In the genomic region with DNA sequence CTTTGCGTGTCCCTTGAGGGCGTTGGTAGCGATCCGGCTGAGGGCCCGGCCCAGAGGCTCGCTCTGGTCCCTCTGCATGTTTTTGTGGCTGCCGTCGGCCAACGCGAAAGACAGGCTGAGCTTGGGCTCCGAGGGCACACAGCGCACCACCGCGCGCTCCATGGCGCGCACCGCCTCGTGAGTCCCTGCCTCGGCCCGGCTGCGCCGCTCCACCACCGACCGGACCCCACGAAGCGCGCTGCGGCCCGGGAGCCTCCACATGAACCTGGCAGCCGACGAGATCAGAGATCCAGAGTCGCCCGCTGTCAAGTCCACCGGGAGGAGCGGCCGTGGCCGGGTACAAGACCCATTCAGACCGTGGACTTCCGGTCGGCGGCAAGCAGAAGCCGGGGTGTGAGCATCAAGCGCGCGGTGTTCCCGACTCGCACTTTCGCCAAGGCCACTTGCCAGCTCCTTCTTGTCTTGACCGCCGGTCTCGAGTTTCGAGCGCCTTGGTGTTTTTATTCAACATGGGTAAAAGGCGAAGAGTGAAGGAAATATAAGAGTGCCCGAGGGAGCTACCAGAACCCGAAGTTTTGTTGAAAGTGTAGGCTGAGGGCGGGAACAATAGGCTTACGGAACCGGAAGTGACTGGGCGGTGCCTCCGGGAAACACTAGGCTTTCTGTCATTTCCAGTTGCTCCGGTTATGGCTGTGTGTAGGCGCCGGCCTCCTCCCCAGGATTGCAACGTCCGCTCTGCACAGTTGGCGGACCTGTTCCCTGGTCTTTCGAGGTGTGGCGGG, we compare ENCODE assay signal across 7 mouse cellular contexts. TPM values are rescaled to one million over a fixed set of nuclear protein-coding genes. Genes with fewer than 3 reads are reported as not detected.
A peak's percentile ranks its signal among the peaks of the same experiment; 100 is the strongest.
DNase-seq lines count a peak whose midpoint lies in the region; ATAC-seq lines count a peak whose summit lies in the region.

A gene (minus strand): TSS at position 592 of the 782 bp plus-strand sequence.

- peak within 1 kb of the TSS; percentile 96 for H3K4me3 ChIP-seq in intestine, embryonic 15.5 days (replicated peaks)
- peak within 1 kb of the TSS; percentile 98 for H3K4me3 ChIP-seq in midbrain, embryonic 10.5 days

- ATAC-seq in intestine, embryonic 15.5 days, result peak; percentile 93

- no peaks in the 10 kb centered on the region for H3K27me3 ChIP-seq in intestine, embryonic 15.5 days (replicated peaks)
- H3K27me3 ChIP-seq in midbrain, embryonic 10.5 days (ENCODE audit: low read depth, poor library complexity, severe bottlenecking), result no peaks in the 10 kb centered on the region

- WGBS in intestine, embryonic 15.5 days, result under 1% methylated on average over 70 of the region's 70 CpGs
- WGBS in midbrain, embryonic 10.5 days, result under 1% methylated on average over 70 of the region's 70 CpGs

- H3K9me3 ChIP-seq in intestine, embryonic 15.5 days, result no peaks in the 10 kb centered on the region
- no peaks in the 10 kb centered on the region for H3K9me3 ChIP-seq in midbrain, embryonic 10.5 days (replicated peaks)

- H3K9ac ChIP-seq in intestine, embryonic 15.5 days, result peak within 1 kb of the TSS; percentile 86

- DNase-seq in adrenal gland, adult 2 months, result peak; percentile 90
- peak; percentile 84 for DNase-seq in embryo, embryonic 11.5 days (ENCODE audit: low read depth, low spot score)
- peak; percentile 76 to 93 for DNase-seq in gastrocnemius, postnatal 36 days
- DNase-seq in left cerebral cortex, postnatal 25 days (ENCODE audit: low spot score in 2 of 2), result peak; percentile 93 to 95
- peak; percentile 90 for DNase-seq in midbrain, embryonic 10.5 days (ENCODE audit: low spot score)
- DNase-seq in right cerebral cortex, postnatal 4 days, result peak; percentile 77

- H3K36me3 ChIP-seq in intestine, embryonic 15.5 days, result peaks cover 5% of the 10 kb centered on the region; the same call in 1 of the 2 replicates
- peaks cover 21% of the 10 kb centered on the region for H3K36me3 ChIP-seq in midbrain, embryonic 10.5 days

- H3K27ac ChIP-seq in intestine, embryonic 15.5 days, result peak within 1 kb of the TSS; percentile 89
- H3K27ac ChIP-seq in midbrain, embryonic 10.5 days (replicated peaks), result peak within 1 kb of the TSS; percentile 96

- H3K4me2 ChIP-seq in intestine, embryonic 15.5 days (replicated peaks), result peak within 1 kb of the TSS; percentile 85

- intact Hi-C loops in gastrocnemius, postnatal 36 days (cut with DNase I), result loop anchor here (10.0 kb wide), 1 partner anchor 355 kb away; no protein-coding TSS in a partner anchor
- intact Hi-C loops in left cerebral cortex, postnatal 25 days (cut with DNase I), result loop anchor here (5.0 kb wide), 2 partner anchors 303 to 358 kb away; a partner anchor contains a TSS

- H3K4me1 ChIP-seq in intestine, embryonic 15.5 days (replicated peaks), result peaks cover 5% of the 10 kb centered on the region; the same call in 1 of the 2 replicates
- H3K4me1 ChIP-seq in midbrain, embryonic 10.5 days, result peaks cover 34% of the 10 kb centered on the region

RNA-seq across cellular contexts. Expression of the gene that starts here (rescaled TPM):
- 10 to 100 TPM in 1 of 2 experiments, 1 to 10 TPM in 1; 9.1 to 11.4 TPM for total RNA-seq in adrenal gland, adult 2 months (2021)
- polyA plus RNA-seq in adrenal gland, adult 2 months (2012; rRNA removed), result 7.1 and 7.5 TPM in 2 replicates
- total RNA-seq in gastrocnemius, postnatal 36 days (2021), result 1 to 10 TPM; 3.0 to 3.2 TPM
- 10.1 and 10.2 TPM in 2 replicates for polyA plus RNA-seq in intestine, embryonic 15.5 days (2015; fragmentation: Nextera tagmentation; extraction: Ambion mirVana)
- total RNA-seq in left cerebral cortex, postnatal 25 days (2021), result 1 to 10 TPM; 8.1 to 9.0 TPM
- 11.2 and 11.8 TPM in 2 replicates for polyA plus RNA-seq in midbrain, embryonic 10.5 days (2016; fragmentation: Nextera tagmentation; extraction: Ambion mirVana)

Comparison
In these comparisons a context has a peak if more than half of its experiments do, and no peak if none do; other contexts are left out.
1. Peak in every context shown above with its lines: DNase-seq, ATAC-seq, H3K4me3 ChIP-seq and H3K27ac ChIP-seq.